Mouse (Mus musculus): Measurements from ENCODE around the gene Il2rb. TPM values are rescaled to one million over a fixed set of nuclear protein-coding genes. Genes with fewer than 3 reads are reported as not detected.

Il2rb gene
- polyA plus RNA-seq, 1 experiment from 2014 or later, result not detected

- Histone ChIP-seq H3K4me2 (ENCODE audit: low read length) (no peak overlapping the region), H3K9ac (ENCODE audit: low read length) (no peak overlapping the region), H3K9me3 (replicated peaks; ENCODE audit: control insufficient read depth, low read length) (no peaks in the 10 kb centered on the region), H3K4me3 (ENCODE audit: low read depth, low read length) (no peak overlapping the region), H3K36me3 (ENCODE audit: control insufficient read depth, insufficient read depth, low read length) (no peaks in the 10 kb centered on the region), H3K4me1 (ENCODE audit: control insufficient read depth, insufficient read depth, low read length) (peaks cover 8% of the 10 kb centered on the region), H3K27me3 (replicated peaks; ENCODE audit: control insufficient read depth, insufficient read depth, low read length) (no peaks in the 10 kb centered on the region), H3K27ac (ENCODE audit: low read depth, low read length) (no peak overlapping the region)
- DNase-seq (ENCODE audit: low spot score), result no peak
- 82% methylated on average over 7 of the region's 7 CpGs for WGBS
- no peak for ATAC-seq
Observed at GRCm38 (mm10) chr15:78527973-78528372, 32.9 kb upstream of the Il2rb start.

- no peak overlapping the region for H3K27ac ChIP-seq (ENCODE audit: low read depth, low read length)
- no peaks in the 10 kb centered on the region for H3K9me3 ChIP-seq (replicated peaks; ENCODE audit: control insufficient read depth, low read length)
- H3K9ac ChIP-seq (ENCODE audit: low read length), result no peak overlapping the region
- no peak for ATAC-seq
- H3K4me3 ChIP-seq (ENCODE audit: low read depth, low read length), result no peak overlapping the region
- no peak overlapping the region for H3K4me2 ChIP-seq (ENCODE audit: low read length)
- no peak for DNase-seq (ENCODE audit: low spot score)
- peaks cover 2% of the 10 kb centered on the region; the same call in 1 of the 2 replicates for H3K4me1 ChIP-seq (ENCODE audit: control insufficient read depth, insufficient read depth, low read length)
- no peaks in the 10 kb centered on the region for H3K27me3 ChIP-seq (replicated peaks; ENCODE audit: control insufficient read depth, insufficient read depth, low read length)
- WGBS, result 86% methylated on average over 5 of the region's 5 CpGs
- H3K36me3 ChIP-seq (ENCODE audit: control insufficient read depth, insufficient read depth, low read length), result no peaks in the 10 kb centered on the region
Observed at GRCm38 (mm10) chr15:78524163-78524562, 29.1 kb upstream of the Il2rb start.

GRCm38 (mm10) chr15:78521892-78522291 lies 26.8 kb upstream of the Il2rb start:
- no peak for ATAC-seq
- H3K9ac ChIP-seq (ENCODE audit: low read length), result no peak overlapping the region
- no peaks in the 10 kb centered on the region for H3K9me3 ChIP-seq (replicated peaks; ENCODE audit: control insufficient read depth, low read length)
- H3K4me2 ChIP-seq (ENCODE audit: low read length), result no peak overlapping the region
- no peak overlapping the region for H3K4me3 ChIP-seq (ENCODE audit: low read depth, low read length)
- H3K27ac ChIP-seq (ENCODE audit: low read depth, low read length), result no peak overlapping the region
- H3K36me3 ChIP-seq (ENCODE audit: control insufficient read depth, insufficient read depth, low read length), result no peaks in the 10 kb centered on the region
- WGBS, result 82% methylated on average over 6 of the region's 6 CpGs
- no peaks in the 10 kb centered on the region for H3K27me3 ChIP-seq (replicated peaks; ENCODE audit: control insufficient read depth, insufficient read depth, low read length)
- no peaks in the 10 kb centered on the region for H3K4me1 ChIP-seq (ENCODE audit: control insufficient read depth, insufficient read depth, low read length)
- no peak for DNase-seq (ENCODE audit: low spot score)

- 79% methylated on average over 8 of the region's 8 CpGs for WGBS
- Histone ChIP-seq H3K9ac (ENCODE audit: low read length) (no peak overlapping the region), H3K9me3 (replicated peaks; ENCODE audit: control insufficient read depth, low read length) (no peaks in the 10 kb centered on the region), H3K4me3 (ENCODE audit: low read depth, low read length) (no peak overlapping the region), H3K4me2 (ENCODE audit: low read length) (no peak overlapping the region), H3K4me1 (ENCODE audit: control insufficient read depth, insufficient read depth, low read length) (no peaks in the 10 kb centered on the region), H3K27me3 (replicated peaks; ENCODE audit: control insufficient read depth, insufficient read depth, low read length) (no peaks in the 10 kb centered on the region), H3K36me3 (ENCODE audit: control insufficient read depth, insufficient read depth, low read length) (no peaks in the 10 kb centered on the region), H3K27ac (ENCODE audit: low read depth, low read length) (no peak overlapping the region)
- no peak for ATAC-seq
- DNase-seq (ENCODE audit: low spot score), result no peak
Observed at GRCm38 (mm10) chr15:78521331-78521730, 26.3 kb upstream of the Il2rb start.

- DNase-seq (ENCODE audit: low spot score) (no peak), ATAC-seq (no peak)
- H3K9me3 ChIP-seq (replicated peaks; ENCODE audit: control insufficient read depth, low read length), result no peaks in the 10 kb centered on the region
- no peaks in the 10 kb centered on the region for H3K4me1 ChIP-seq (ENCODE audit: control insufficient read depth, insufficient read depth, low read length)
- H3K4me3 ChIP-seq (ENCODE audit: low read depth, low read length), result no peak overlapping the region
- no peak overlapping the region for H3K27ac ChIP-seq (ENCODE audit: low read depth, low read length)
- no peak overlapping the region for H3K4me2 ChIP-seq (ENCODE audit: low read length)
- 76% methylated on average over 13 of the region's 13 CpGs for WGBS
- H3K27me3 ChIP-seq (replicated peaks; ENCODE audit: control insufficient read depth, insufficient read depth, low read length), result no peaks in the 10 kb centered on the region
- no peak overlapping the region for H3K9ac ChIP-seq (ENCODE audit: low read length)
- H3K36me3 ChIP-seq (ENCODE audit: control insufficient read depth, insufficient read depth, low read length), result no peaks in the 10 kb centered on the region
Observed at GRCm38 (mm10) chr15:78520112-78520715, 25.1 kb upstream of the Il2rb start.

DNA sequence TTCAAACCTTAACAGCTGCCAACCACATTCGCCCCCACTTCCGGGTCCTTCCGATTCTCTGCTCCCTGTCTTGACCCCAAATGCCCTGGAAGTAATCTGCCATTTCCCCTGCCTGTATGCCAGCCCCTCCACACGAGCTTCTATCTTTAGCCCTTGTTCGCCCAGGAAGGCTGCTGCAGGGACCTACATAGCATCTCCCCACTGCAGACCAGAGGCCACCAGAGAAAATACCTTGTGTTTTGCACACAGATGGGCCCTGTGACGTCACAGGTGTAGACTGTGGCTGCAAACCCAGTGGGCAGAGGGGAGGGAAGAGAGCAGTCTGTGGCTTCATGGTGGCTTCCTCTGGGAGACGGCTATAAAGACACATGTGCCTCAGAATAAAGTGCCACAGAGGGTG lies 23.1 kb upstream of the Il2rb start:
- 78% methylated on average over 7 of the region's 7 CpGs for WGBS
- Histone ChIP-seq H3K4me2 (ENCODE audit: low read length) (no peak overlapping the region), H3K4me3 (ENCODE audit: low read depth, low read length) (no peak overlapping the region), H3K4me1 (ENCODE audit: control insufficient read depth, insufficient read depth, low read length) (0 out of 2 replicates have a peak, but pooled peaks cover 5% of the 10 kb centered on the region), H3K9ac (ENCODE audit: low read length) (no peak overlapping the region), H3K27ac (ENCODE audit: low read depth, low read length) (no peak overlapping the region), H3K27me3 (replicated peaks; ENCODE audit: control insufficient read depth, insufficient read depth, low read length) (no peaks in the 10 kb centered on the region), H3K36me3 (ENCODE audit: control insufficient read depth, insufficient read depth, low read length) (no peaks in the 10 kb centered on the region), H3K9me3 (replicated peaks; ENCODE audit: control insufficient read depth, low read length) (no peaks in the 10 kb centered on the region)
- ATAC-seq (no peak), DNase-seq (ENCODE audit: low spot score) (no peak)

GRCm38 (mm10) chr15:78515759-78516158 lies 20.7 kb upstream of the Il2rb start:
- 0 out of 2 replicates have a peak, but pooled peaks cover 5% of the 10 kb centered on the region for H3K4me1 ChIP-seq (ENCODE audit: control insufficient read depth, insufficient read depth, low read length)
- DNase-seq (ENCODE audit: low spot score) (no peak), ATAC-seq (no peak)
- no peaks in the 10 kb centered on the region for H3K27me3 ChIP-seq (replicated peaks; ENCODE audit: control insufficient read depth, insufficient read depth, low read length)
- no peaks in the 10 kb centered on the region for H3K36me3 ChIP-seq (ENCODE audit: control insufficient read depth, insufficient read depth, low read length)
- H3K9ac ChIP-seq (ENCODE audit: low read length), result no peak overlapping the region
- no peak overlapping the region for H3K4me2 ChIP-seq (ENCODE audit: low read length)
- no peak overlapping the region for H3K4me3 ChIP-seq (ENCODE audit: low read depth, low read length)
- 93% methylated on average over 6 of the region's 6 CpGs for WGBS
- H3K27ac ChIP-seq (ENCODE audit: low read depth, low read length), result no peak overlapping the region
- no peaks in the 10 kb centered on the region for H3K9me3 ChIP-seq (replicated peaks; ENCODE audit: control insufficient read depth, low read length)

- WGBS, result 39% methylated on average over 7 of the region's 7 CpGs
Observed at GRCm38 (mm10) chr15:78514393-78515146, 19.5 kb upstream of the Il2rb start.

DNA sequence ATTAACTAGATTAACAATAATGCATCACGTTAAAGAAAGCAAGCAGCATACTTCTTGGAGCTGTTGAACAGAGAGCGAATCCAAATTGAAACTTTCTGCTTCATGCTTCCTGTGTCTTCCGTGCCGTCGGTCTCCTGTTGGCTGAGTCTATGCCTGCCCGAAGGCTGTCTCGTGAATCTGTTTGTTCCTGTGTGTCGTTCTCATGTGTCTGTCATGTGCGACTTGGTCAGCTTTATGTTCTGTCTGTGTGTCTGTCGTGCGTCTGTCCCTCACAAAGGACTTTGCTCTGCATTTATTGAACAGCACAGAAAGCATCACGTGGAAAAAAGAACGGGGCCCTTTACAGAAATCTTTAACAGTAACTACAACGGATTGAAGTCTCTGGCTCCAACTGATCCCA lies 17.9 kb upstream of the Il2rb start:
- H3K4me3 ChIP-seq (ENCODE audit: low read depth, low read length), result no peak overlapping the region
- no peak for DNase-seq (ENCODE audit: low spot score)
- WGBS, result 88% methylated on average over 14 of the region's 14 CpGs
- ATAC-seq, result no peak
- no peak overlapping the region for H3K4me2 ChIP-seq (ENCODE audit: low read length)
- no peak overlapping the region for H3K9ac ChIP-seq (ENCODE audit: low read length)
- no peak overlapping the region for H3K27ac ChIP-seq (ENCODE audit: low read depth, low read length)
- no peaks in the 10 kb centered on the region for H3K27me3 ChIP-seq (replicated peaks; ENCODE audit: control insufficient read depth, insufficient read depth, low read length)
- no peaks in the 10 kb centered on the region for H3K9me3 ChIP-seq (replicated peaks; ENCODE audit: control insufficient read depth, low read length)
- H3K4me1 ChIP-seq (ENCODE audit: control insufficient read depth, insufficient read depth, low read length), result peaks cover 7% of the 10 kb centered on the region; the same call in 1 of the 2 replicates
- H3K36me3 ChIP-seq (ENCODE audit: control insufficient read depth, insufficient read depth, low read length), result no peaks in the 10 kb centered on the region

More at GRCm38 (mm10) chr15:78514393-78515146, 19.5 kb upstream of the Il2rb start:
- Histone ChIP-seq H3K27ac (ENCODE audit: low read depth, low read length) (no peak overlapping the region), H3K9me3 (replicated peaks; ENCODE audit: control insufficient read depth, low read length) (no peaks in the 10 kb centered on the region), H3K9ac (ENCODE audit: low read length) (no peak overlapping the region), H3K27me3 (replicated peaks; ENCODE audit: control insufficient read depth, insufficient read depth, low read length) (no peaks in the 10 kb centered on the region), H3K4me1 (ENCODE audit: control insufficient read depth, insufficient read depth, low read length) (peaks cover 7% of the 10 kb centered on the region; the same call in 1 of the 2 replicates), H3K4me2 (ENCODE audit: low read length) (no peak overlapping the region), H3K4me3 (ENCODE audit: low read depth, low read length) (no peak overlapping the region), H3K36me3 (ENCODE audit: control insufficient read depth, insufficient read depth, low read length) (no peaks in the 10 kb centered on the region)
- DNase-seq (ENCODE audit: low spot score) (peak; percentile 84), ATAC-seq (peak; percentile 42; the same call in 1 of the 2 replicates)
